Mouse (Mus musculus) stomach, postnatal 0 days (tissue): Measurements from ENCODE around the gene Gm26558.

ENCODE experiments used
- CTCF ChIP-seq: IDR thresholded peaks from 2 replicates; pipeline ENCODE4 v1.5.1; 2016; ENCODE audit warnings: antibody characterized with exemption, low read depth, mild to moderate bottlenecking, moderate library complexity
- EP300 ChIP-seq: optimal IDR thresholded peaks from 2 replicates; pipeline ENCODE3; 2016; ENCODE audit warnings: antibody characterized with exemption

- TF ChIP-seq EP300 (no peak), CTCF (no peak; the same call in 1 of the 2 replicates)
These were observed 47.2 kb upstream of the Gm26558 start for GRCm38 (mm10) chr2:70708986-70709730.
